Mouse (Mus musculus): ENCODE measurements around the gene Crlf2.

- TF ChIP-seq POLR2A (IDR thresholded peaks at IDR 0.05; ENCODE audit: low read depth, low read length): no peak
- TF ChIP-seq CTCF (IDR thresholded peaks at IDR 0.05; ENCODE audit: borderline replicate concordance, insufficient read depth, low read length): no peak
Measured at GRCm38 (mm10) chr5:109551041-109551765, 7.6 kb downstream of the Crlf2 start.

Measured in embryonic fibroblast, embryonic 13.5 days (primary cell).